Mouse (Mus musculus): ENCODE results near the gene Rbfox1.

Gene Rbfox1

DNA sequence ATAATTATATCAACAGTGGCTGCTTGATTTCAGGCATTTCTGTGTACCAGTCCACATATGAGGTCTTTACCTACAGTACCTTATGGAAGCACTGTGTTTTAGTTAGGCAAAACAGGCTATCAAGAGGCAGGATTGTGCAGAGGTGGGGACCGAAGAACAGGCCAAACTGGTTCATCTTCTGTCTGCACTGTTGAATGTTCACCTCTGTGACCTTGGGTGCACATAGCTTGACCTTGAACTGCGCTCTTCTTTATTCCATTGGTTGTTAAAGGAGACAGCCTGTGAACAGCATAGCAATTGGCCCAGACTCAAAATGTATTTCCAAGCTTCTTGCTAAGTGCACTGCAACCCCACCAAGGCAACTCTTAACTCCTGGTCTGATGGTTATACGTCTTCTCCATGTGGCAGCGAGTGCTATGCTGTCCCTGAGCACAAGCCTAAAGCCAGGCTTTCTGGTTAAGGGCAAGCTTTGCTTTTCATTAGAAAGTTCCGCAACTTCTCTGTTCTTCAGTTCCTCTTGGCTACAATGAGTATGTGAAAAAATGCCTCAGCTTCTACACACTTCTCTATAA is 1196.6 kb downstream of the Rbfox1 start:
- no peak for DNase-seq (ENCODE audit: low read depth, low spot score)

DNA sequence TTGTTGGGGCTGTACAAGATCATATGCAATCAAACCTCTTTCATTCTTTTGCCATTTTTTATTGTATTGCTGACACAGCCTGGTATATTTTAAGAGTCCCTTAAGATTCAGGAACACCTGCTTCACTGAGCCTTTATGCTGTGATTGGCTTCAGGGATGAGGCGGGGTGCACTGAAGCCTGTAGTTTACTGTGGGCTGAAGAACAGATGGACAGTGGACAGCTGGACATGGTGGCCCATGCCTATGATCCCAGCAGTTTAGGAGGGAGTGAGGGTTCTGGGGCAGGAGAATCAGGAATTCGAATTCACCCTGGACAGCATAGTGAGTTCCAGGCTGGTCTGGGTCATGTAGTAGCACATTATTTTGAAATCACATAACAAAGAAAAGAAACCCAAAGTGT is 1198.8 kb downstream of the Rbfox1 start:
- no peak for DNase-seq (ENCODE audit: low read depth, low spot score)

DNA sequence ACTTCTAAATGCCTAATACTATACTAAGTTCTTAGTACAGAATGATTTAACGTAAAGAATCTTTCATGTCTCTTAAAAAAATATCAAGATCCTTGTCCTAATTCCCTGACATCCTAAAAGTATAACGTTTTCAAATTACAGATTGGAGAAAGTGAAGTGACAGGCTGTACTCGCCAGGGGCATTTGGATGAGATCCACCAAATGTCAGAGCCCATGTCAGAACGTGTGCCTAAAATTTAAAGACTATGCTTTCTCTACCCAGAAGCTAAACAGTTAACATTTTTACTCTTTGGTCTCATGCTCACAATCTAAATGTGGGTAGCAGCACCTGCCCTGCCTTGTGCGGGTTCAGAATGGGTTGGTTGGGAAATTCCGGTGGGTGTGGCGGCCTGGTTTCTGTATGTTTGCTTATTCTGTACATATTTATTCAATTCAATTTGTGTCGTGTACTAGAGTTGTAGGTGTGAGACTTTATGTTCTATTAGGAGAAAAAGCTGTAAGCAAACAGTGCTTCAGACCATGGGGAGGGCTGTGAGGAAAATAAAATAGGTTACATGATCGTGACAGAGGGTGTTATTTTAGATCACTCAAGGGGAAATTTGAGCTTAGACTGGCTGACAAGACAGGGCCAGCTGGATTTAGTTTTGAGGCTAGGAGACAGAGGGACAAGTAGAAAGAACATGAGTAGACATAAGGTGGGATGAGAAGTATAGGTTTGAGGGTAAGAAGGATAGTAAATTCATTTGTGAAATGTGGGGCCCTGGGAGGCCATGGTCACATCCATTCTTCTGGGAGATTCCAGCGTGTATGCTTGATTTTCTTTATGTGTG is 1203.7 kb downstream of the Rbfox1 start:
- DNase-seq (ENCODE audit: low read depth, low spot score): no peak

DNA sequence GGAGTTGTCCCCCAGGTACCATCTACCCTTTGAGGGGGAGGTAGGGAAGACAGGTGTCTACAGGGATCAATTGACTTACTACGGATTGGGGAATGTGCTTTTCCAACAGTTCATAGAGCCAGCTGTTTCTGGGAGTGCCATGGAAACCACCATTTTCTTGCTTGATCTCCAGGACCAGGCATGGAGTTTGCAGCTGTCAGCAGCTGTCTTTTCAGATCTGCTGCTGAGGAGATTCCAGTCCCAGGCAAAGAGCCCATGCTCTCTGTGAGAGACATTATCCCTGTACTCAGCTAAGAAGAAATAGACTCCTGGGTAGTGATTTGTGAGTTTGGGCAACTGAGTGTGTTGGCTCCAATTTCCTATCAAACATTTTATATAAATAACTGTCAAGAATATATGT is 1204.3 kb downstream of the Rbfox1 start:
- DNase-seq (ENCODE audit: low read depth, low spot score): no peak

DNA sequence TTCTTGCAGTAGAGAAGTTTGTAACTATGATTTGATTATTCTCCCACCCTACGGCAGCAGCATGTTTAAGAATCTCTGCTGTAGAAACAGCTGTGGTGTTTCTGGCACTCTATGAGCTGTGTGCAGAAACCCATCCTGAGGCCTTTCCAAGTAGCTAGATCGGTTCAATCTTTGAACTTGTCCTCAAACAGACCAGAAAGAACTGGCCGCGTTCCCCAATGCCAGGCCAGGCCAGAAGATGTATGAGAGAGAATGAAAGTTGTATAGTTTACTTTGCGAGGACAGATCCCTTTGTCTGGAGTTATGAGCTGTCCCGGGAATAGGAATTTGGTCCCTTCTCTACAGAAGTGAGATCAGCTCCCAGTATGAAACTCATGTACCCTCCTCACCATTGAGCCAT is 1205.0 kb downstream of the Rbfox1 start:
- no peak for DNase-seq (ENCODE audit: low read depth, low spot score)

DNA sequence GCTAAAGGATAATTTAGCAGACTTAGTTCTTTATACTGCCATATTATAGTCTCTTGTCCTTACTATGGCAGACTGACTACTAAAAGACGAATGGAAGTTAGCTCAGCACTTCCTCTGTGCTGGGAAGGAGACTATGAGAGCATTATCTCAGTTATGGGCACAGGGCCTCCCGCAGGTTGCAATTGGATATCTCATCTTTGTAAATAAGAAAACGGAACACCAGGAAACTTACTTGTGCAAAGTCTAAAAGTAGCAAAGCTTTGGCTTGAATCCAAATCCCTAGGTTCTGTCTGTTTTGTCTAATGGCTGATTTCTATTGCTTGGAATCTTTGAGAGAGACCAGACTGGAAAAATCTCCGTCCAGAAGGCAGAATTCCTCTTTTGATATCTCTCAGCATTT is 1207.7 kb downstream of the Rbfox1 start:
- DNase-seq (ENCODE audit: low read depth, low spot score): no peak

DNA sequence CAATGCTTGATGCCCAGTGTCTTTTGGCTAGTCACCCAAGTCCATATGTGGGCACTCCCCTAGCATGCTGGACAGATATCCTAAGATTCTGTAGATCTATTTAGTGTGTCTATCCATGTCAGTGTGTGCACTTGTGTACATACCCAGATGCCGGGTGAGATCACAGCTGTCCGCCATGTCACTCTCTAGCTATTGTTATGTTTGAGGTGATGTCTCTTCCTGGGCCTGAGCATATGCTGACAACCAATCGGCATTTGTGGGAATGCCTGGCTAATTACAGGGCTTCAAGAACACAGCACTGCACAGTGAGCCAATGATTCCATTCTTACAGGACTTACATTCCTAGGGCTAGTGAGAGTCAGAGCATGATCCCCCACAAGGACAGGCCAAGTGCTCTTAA is 1208.5 kb downstream of the Rbfox1 start:
- no peak for DNase-seq (ENCODE audit: low read depth, low spot score)

DNA sequence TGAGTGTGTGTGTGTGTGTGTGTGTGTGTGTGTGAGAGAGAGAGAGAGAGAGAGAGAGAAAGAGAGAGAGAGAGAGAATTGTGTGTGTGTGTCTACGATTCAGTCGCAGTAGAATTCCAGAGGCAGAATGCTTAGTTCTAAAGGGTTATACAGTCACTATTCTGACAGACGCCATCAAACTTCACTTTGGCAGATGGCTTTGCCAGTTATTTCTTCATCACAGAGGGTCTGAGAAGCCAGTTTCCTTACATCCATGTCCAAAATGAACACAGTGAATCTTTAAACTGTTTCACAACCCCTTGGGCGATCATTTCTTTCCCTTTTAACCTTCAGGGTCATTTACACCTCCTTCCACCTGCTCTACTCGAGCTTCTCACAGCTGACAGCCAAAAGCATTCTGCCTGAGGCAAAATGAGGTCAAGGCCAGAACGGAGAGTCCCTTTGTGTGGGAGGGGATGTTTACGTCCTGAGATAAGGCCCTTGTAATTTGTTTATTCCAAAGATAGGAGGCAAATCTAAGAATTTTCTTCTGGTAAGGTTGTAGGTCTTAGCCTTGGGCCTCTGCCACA is 1209.1 kb downstream of the Rbfox1 start:
- DNase-seq (ENCODE audit: low read depth, low spot score): no peak

DNA sequence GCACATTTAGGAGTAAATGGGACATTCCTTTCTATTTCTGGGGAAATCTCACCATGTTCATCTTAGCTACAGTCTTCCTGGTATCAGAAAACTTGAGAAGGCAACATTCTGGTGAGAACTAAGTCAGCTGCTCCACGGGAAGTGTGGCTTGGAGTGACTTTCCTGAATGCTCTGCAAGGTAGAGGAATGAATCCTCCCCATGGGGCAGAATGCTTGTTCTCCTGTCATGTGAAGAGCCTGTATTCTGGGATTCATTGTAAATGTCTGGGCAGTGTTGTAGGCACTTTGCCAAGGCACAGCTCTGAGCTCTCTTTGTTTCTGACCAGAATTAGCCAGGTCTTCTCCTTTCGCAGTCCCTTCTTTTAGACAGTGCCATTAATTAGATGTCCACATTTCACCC is 1211.9 kb downstream of the Rbfox1 start:
- DNase-seq (ENCODE audit: low read depth, low spot score): no peak

DNA sequence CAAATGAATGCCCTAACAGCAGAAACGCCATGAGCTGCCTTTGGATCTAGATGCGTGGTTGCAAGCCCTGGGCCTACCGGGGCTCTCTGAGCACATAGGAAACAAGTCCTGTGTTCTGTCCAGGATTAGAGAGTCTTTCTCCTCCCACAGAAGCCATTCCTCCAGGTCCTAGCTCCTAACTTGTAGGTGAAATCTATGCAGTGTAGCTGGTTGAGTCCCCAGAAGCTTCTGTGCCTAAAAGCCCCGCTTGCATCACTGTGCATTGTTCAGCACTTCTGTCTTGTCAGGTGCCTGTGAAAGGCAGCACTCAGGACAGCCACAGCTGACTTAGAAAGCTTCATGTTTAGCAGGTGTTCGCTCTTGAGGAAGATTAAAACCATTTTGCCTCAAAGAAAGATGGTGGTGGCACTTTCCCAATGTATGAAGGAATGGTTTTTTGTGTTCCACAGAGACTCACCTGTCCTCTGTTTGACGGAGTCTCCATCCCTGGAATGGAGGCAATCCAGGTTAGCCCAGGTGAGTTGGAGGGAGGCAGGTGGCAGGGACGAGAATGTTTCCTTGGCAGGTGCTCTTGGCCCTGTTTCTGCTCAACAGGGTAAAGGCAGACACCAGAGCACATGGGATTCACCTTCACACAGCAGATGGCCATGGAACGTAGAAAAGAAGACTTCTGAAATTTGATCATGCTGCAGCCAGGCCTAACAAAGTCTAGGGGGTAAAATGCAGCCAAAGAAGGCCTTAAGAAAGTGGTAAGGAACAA is 1213.0 kb downstream of the Rbfox1 start:
- DNase-seq (ENCODE audit: low read depth, low spot score): no peak

DNA sequence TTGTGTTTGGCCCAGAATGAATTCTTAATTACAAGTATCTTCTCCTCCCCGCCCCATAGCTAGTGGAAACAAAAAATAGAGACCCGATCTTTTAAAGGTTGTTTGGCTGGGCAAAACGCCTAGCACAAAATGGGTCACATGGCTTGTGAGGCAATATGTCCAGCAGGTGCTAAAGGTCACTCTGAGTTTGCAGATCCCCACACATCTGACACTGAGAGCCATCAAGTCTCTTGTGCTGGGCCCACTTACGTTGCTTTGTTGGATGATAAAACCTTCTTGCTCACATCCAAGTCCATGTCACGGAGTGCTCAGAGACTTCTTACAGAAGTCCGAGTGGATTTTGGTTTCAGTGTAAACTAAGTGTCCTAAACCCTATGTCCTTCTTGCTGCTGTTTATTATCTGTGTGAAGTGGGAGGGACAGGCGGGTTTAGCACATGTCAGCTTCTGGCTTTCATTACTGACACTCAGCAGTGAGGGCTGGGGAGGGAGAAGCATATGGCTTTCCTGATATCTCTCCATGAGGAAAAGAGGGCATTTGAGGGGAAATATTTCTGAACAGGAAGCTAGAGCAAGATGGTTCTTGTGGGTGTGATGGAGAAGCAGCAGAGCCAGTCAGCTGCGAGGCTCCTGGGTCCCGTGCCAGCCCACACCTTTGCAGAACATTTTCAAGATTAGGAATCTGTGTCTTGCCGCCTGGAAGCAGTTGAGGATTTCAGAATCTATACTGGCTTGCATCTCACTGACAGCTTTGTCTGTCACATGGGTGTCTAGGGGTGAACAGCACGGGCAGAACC is 1214.5 kb downstream of the Rbfox1 start:
- DNase-seq (ENCODE audit: low read depth, low spot score): peak; percentile 14

DNA sequence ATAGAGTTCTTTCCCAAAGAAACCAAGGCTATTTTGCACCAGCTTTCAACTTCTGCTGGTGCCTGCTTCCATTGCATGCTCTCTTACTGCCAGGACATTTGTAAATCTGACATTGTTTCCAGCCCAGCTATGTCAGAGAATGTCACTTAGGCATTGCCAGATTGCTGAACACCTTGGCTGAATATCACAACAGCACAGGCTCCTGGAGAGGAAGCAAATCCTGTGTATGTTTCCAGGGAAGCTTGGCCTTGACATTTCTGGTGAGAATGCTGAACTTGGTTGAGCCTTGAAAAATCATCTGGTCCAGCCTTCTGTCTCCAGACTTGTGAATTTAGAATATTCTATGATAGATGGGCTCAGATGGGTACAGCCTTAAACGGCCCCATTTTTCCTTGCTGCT is 1217.3 kb downstream of the Rbfox1 start:
- peak; percentile 18 for DNase-seq (ENCODE audit: low read depth, low spot score)

DNA sequence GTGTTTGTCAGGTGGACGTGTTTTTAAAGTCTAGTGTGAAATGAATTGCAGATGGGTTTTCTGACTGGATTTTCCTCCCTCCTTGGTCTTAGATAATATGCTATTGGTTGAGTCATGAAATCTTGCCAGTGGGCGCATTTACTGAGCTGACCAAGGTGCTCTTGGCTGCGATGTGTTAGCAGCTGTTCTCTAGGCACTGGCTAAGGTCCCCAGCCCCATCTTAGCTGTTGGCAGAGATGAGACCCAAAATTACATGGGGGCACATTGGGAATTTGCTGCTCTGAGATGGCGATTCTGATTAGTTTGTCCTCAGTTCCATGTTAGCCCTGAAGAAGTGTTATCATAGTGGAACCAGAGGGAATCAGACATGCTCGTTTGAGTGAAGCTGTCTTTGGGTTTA is 1218.1 kb downstream of the Rbfox1 start:
- no peak for DNase-seq (ENCODE audit: low read depth, low spot score)

DNA sequence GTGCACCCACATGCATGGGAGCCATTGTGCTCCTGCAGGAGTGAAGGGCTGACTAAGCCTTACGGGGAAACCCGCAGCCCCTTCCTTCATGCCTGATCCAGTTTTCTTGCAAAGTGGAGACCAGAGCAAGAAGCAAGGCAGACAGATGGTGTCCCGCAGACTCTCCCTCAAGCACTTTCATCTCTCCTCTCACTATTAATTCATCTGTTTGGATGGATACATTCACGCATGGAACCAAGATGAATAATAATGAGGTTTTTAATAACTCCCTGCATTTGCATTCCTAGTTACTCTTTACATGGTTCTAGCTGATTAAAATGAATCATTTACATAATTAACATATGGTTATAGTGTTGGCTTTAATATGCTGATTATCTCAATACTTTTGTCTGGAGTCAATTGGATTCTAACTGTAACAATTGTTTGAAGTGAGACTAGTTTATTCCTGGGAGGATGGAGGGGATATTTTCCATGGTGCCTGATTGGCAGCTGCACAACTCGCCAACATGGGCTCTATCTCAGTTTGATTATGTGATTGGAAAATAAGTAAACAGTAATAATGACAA is 1221.4 kb downstream of the Rbfox1 start:
- DNase-seq (ENCODE audit: low read depth, low spot score): peak; percentile 24

DNA sequence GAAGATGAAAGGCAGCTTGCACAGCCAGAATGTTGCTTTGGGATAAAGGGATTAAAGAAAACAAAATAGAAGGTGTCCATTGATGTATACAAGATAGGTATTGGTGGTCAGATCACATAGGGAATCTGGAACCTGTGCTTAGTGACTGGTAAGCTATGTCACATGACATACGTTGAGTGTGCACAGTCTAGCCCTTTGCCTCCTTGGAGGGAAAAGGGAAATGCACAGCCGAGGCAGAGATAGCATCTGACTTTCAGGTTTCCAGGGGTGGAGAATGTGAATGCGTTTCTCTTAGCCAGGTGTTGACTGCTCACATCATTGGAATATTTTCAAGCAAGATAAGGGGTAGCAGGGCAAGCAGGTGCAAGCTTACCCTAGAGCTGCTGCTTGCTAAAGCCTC is 1230.8 kb downstream of the Rbfox1 start:
- DNase-seq (ENCODE audit: low read depth, low spot score): no peak

DNA sequence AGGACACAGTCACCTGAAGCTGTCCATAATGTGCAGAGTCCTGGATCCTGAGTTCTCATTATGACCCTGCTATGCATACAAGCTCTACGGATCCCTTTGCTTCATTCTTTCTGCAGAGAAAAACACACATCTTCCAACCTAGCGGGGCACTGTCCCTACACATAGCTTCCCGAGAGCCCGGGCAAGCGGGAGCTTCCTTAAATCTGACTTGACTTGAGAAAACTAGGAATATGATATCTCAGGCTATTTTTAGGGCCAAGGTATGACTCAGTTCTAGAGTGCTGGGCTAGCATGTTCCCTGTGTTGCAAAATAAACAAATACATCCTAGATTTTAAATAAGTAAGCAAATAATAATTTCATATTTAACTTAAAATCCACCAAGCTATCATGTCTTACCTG is 1244.4 kb downstream of the Rbfox1 start:
- no peak for DNase-seq (ENCODE audit: low read depth, low spot score)

DNA sequence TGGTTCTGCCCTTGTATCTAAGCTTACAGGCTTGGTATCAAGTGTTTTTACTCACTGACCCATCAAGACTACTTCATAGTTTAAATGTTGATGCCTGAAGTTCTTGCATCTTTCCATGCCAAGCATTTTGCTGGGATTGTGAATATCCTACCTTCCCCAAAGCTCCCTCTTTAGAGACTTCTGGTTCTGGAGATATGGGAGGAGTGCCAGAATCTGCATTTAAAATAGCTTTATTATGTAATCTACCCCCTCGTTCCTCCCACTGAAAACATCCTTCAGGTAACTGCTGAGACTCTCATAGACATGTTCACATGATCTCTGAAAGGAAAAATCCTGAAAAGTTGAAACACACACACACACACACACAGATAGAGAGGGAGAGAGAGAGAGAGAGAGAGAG is 1247.3 kb downstream of the Rbfox1 start:
- DNase-seq (ENCODE audit: low read depth, low spot score): no peak

DNA sequence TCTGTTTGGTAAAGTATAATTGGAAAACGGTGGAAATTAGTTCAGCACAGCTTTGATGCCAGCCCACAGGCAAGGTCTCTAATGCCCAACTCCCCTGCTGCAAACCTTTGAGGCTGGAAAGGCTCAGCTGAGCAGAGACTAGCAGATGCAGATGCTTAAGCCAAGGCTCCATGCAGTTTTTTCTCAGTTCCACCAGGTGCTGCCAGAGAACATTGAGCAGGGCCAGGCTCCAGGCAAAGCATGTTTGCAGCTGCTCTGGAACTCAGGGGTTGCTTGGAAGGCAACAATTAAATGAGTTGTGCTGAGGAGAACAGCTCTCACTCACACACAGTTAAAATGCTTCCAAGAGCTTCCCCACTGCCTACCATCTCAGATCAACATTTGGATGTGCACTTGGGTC is 1251.8 kb downstream of the Rbfox1 start:
- DNase-seq (ENCODE audit: low read depth, low spot score): no peak

DNA sequence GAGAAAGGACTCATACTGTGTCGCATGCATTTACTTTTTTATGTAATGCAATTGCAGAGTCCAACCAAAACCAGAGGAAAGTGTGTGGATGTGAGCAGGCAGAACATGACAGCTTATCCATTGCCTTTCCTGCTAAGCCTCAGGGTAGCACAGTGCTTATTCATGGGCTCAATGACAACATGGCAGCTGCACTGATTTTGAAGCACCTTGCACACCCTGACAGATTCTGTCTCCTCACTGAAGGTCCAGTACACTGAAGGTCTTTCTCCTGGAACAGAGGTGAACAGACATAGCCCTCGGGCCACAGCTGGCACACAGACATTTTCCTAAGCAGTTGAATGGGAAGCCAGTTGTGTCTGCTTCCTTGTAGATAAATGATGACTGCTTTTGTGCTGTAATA is 1254.3 kb downstream of the Rbfox1 start:
- no peak for DNase-seq (ENCODE audit: low read depth, low spot score)

DNA sequence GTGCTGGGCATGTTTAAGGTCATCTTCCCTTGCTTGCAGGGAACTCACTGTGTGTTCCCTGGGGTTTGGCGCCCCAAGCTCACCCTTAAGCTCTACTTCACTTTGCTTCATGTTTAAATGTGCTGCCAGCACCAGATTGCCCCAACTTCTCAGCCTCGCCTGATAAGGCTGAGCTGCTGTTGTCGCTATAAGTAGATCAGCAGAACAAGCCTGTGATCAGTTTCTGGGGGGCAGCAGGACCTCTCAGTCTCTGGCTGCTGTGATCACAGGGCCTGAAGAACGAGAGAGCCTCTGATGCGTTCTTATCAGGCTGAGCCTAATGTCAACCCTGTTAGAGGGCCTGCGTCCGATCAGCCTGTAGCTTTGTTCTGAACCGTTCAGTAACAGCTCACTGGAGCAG is 1255.8 kb downstream of the Rbfox1 start:
- no peak for DNase-seq (ENCODE audit: low read depth, low spot score)

DNA sequence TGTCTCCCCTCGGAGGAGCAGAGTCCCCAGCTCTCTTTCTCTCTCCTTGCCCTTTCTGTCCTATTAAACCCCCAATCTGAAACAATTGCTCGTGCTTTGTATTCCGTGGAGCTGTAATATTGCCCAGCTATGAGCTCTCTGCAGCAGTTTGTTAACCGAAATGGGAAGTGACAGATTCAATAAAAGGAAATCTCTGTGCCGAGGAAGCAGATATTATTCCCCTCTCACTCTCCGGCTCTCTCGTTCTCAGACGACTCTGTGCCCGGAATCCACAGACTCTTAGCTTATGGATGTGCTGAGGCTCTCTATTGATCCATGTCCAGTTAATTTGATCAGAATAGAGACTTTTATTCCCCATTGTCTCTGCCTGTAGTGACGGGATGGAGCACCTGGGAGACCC is 1260.3 kb downstream of the Rbfox1 start:
- DNase-seq (ENCODE audit: low read depth, low spot score): no peak
